Mouse (Mus musculus) intestine, embryonic 14.5 days (tissue): ENCODE measurements around the gene Map4k2. TPM values are rescaled to one million over a fixed set of nuclear protein-coding genes. Genes with fewer than 3 reads are reported as not detected.

Source experiments
- ATAC-seq: fragments of 200-750 bp; cut with Nextera tagmentation; replicated peaks from 2 replicates; pipeline ENCODE4 v1.8.0; 2017; ENCODE audit warnings: low read depth, moderate number of reproducible peaks, moderate TSS enrichment, moderate library complexity; ENCODE audit not compliant: low FRiP score, low TSS enrichment
- DNase-seq: peaks from one replicate; pipeline ENCODE4 v3.0.0-alpha.2; 2018; ENCODE audit warnings: low spot score
- H3K27ac ChIP-seq: fragments of 300-500 bp; sonication (generic); 2 replicates; pipeline ENCODE4 v1.5.1; 2014; ENCODE audit warnings: low read depth, mild to moderate bottlenecking, control low read depth
- H3K27me3 ChIP-seq: fragments of 300-500 bp; sonication (generic); replicated peaks from 2 replicates; pipeline ENCODE4 v1.6.1; 2014; ENCODE audit warnings: low read length, control low read depth; ENCODE audit not compliant: control insufficient read depth, insufficient read depth
- H3K36me3 ChIP-seq: fragments of 300-500 bp; sonication (generic); 2 replicates; pipeline ENCODE4 v1.6.1; 2014; ENCODE audit warnings: low read length, control low read depth; ENCODE audit not compliant: control insufficient read depth, insufficient read depth
- H3K4me1 ChIP-seq: fragments of 300-500 bp; sonication (generic); replicated peaks from 2 replicates; pipeline ENCODE4 v1.6.1; 2014; ENCODE audit warnings: low read length, control low read depth, mixed read lengths; ENCODE audit not compliant: control insufficient read depth, insufficient read depth
- H3K4me2 ChIP-seq: fragments of 300-500 bp; sonication (generic); 2 replicates; pipeline ENCODE4 v1.6.1; 2014; ENCODE audit warnings: low read length
- H3K4me3 ChIP-seq: fragments of 300-500 bp; sonication (generic); 2 replicates; pipeline ENCODE4 v1.5.1; 2014; ENCODE audit warnings: low read depth, low read length, control low read depth, mixed read lengths
- H3K9ac ChIP-seq: fragments of 300-500 bp; sonication (generic); 2 replicates; pipeline ENCODE4 v1.6.1; 2014; ENCODE audit warnings: mild to moderate bottlenecking, low read length
- H3K9me3 ChIP-seq: fragments of 300-500 bp; sonication (generic); 2 replicates; pipeline ENCODE4 v1.6.1; 2016; ENCODE audit warnings: low read length, control low read depth; ENCODE audit not compliant: control insufficient read depth
- WGBS: fragments of 180-500 bp; shearing (Covaris S2); extraction: QIAGEN DNeasy Blood & Tissue Kit; methylation state at CpG from one replicate; pipeline ENCODE4 v1.1.7; 2014; 5-methylcytosine and 5-hydroxymethylcytosine counted together
- polyA plus RNA-seq: library from polyadenylated mRNA; unstranded; fragments of >200 nt; fragmentation: Nextera tagmentation; extraction: Ambion mirVana; gene quantifications from 2 replicates; pipeline ENCODE4 v1.2.1, GENCODE M21; 2014

Map4k2 gene
- polyA plus RNA-seq, 1 experiment from 2014 or later = 7.6 TPM

DNA sequence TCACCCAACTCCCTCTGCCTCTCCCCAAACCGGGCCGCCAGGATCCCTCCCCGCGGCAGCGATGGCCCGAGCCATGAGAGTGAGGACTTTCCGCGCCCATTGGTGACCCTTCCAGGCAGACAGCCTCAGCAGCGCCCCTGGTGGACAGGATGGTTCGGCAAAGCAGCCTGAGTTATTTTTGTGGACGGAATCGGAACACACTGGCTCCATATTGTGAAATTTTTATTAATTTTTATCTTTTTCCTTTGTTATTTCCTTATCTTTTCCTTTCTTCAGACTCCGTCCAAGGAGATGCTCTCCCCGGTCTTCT lies 35.3 kb downstream of the Map4k2 start:
- Histone ChIP-seq H3K4me2 (no peak overlapping the region), H3K36me3 (peaks cover 83% of the 10 kb centered on the region), H3K9me3 (no peaks in the 10 kb centered on the region), H3K27ac (no peak overlapping the region), H3K4me3 (no peak overlapping the region), H3K27me3 (no peaks in the 10 kb centered on the region), H3K9ac (no peak overlapping the region), H3K4me1 (no peaks in the 10 kb centered on the region)
- WGBS = 83% methylated on average over 14 of the region's 14 CpGs
- ATAC-seq = no peak
- peak; percentile 83 for DNase-seq

DNA sequence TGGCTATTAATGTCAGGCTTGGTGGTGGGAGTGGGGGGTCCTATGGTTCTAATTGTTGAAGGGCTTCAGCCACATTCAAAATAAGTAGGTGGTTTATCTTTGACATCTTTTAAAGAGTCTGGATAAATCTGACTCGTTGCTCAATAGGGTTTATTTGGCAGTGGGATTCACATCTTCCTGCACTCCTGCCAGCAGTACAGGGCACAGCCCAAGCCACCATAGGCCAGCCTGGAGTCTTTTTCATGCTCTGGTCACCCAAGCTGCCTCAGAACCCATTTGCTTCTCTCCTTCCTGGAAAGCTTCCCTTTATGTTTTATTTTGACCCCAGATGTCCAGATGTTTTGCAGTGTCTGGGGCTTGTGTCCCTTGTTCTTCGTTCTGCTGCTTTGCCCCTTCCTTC lies 35.7 kb downstream of the Map4k2 start:
- no peak for ATAC-seq
- no peaks in the 10 kb centered on the region for H3K27me3 ChIP-seq
- H3K9ac ChIP-seq = no peak overlapping the region
- no peak for DNase-seq
- no peaks in the 10 kb centered on the region for H3K9me3 ChIP-seq
- no peaks in the 10 kb centered on the region for H3K4me1 ChIP-seq
- H3K27ac ChIP-seq = no peak overlapping the region
- 82% methylated on average over 2 of the region's 2 CpGs for WGBS
- H3K4me2 ChIP-seq = no peak overlapping the region
- H3K4me3 ChIP-seq = no peak overlapping the region
- peaks cover 79% of the 10 kb centered on the region for H3K36me3 ChIP-seq

DNA sequence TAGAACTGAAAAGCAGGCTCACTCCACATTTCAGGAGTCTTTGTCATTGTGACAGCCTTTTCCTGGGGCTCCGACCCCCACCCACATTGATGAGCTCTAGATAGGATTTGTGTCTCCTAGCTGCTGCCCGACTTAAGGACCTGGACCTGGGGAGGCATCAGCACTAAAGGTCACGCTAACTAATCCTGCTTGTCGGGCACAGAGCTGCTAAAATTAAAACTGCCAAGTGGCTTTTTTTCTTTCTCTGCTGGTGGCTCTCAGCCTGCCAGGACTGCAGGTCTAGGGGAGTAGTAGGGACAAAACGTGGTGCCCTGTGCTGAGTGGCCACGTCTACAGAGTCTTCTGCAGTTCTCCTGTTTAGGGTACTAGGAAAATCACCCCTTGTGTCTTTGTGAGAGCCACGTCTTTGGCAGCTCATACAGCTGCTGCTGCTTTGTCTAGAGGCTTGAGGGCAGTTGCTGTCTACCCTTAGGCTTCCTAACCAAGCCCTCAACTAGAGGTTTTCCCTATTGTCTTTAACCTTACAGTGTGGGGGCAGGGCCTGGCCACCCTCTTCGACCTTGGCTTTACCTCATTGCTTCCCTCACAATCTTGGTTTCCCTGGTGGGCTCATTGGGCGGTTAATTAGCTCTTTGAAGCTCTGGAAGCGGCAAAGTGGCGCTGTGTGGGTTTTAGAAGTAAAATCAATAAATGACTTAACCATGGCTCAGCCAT lies 36.5 kb downstream of the Map4k2 start:
- Histone ChIP-seq H3K4me2 (no peak overlapping the region), H3K27me3 (no peaks in the 10 kb centered on the region), H3K27ac (no peak overlapping the region), H3K4me1 (no peaks in the 10 kb centered on the region), H3K4me3 (no peak overlapping the region), H3K9ac (no peak overlapping the region), H3K9me3 (no peaks in the 10 kb centered on the region), H3K36me3 (peaks cover 70% of the 10 kb centered on the region)
- ATAC-seq = no peak
- WGBS = 85% methylated on average over 11 of the region's 11 CpGs
- DNase-seq = no peak

DNA sequence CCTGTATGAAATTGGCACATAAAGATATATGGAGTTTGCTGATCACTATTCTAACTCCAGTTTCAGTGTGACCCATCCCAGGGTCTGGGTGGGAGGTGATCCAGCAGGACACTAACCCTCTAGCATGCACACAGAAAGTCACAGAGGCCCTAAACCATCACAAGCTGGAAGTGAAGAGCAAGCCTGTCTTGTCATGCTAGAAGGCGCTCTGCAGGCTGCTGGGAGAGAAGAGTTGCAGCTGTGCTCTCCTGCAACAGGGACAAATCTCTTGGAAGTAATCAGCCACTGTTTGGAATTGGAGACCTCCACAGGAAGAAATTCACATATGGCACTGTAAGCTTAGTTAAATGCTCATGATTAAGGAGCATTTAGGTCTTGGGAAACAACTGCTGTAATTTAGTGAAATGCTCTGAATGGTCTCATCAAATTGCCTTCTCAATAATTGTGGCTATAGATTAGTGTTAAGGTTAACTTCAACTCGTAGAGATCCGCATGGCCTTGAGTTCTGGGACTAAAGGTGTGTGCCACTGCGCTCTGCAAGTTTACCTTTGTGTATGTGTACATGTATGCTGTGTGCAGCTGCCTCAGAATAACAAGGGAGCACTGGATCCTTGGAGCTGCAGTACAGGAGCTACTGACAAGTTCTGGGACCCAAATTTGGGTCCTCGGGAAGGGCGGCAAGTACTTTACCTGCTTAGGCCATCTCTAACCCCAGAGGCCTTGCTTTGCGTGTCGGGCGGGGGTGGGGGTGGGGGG lies 39.7 kb downstream of the Map4k2 start:
- no peak overlapping the region for H3K4me2 ChIP-seq
- no peaks in the 10 kb centered on the region for H3K9me3 ChIP-seq
- H3K4me1 ChIP-seq = peaks cover 10% of the 10 kb centered on the region
- no peak overlapping the region for H3K9ac ChIP-seq
- ATAC-seq (no peak), DNase-seq (no peak)
- peaks cover 39% of the 10 kb centered on the region for H3K36me3 ChIP-seq
- WGBS = 88% methylated on average over 9 of the region's 9 CpGs
- no peak overlapping the region for H3K4me3 ChIP-seq
- no peaks in the 10 kb centered on the region for H3K27me3 ChIP-seq
- no peak overlapping the region for H3K27ac ChIP-seq

DNA sequence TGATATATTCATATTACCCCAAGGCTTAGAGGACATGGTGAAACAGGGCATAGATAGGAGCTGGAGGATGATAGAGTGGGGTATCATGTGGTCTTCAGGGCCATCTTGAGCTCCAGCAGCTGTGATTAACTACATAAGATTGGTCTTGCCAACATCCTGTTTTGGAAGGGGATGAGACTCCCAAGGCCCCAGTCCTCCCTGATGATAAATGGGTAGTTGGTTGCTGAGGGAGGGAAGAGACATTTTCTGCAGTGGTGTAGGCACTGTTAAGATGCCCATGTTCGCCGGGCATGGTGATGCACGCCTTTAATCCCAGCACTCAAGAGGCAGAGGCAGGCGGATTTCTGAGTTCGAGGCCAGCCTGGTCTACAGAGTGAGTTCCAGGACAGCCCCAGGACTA lies 40.3 kb downstream of the Map4k2 start:
- no peak for ATAC-seq
- WGBS = 93% methylated on average over 5 of the region's 5 CpGs
- no peak overlapping the region for H3K4me3 ChIP-seq

DNA sequence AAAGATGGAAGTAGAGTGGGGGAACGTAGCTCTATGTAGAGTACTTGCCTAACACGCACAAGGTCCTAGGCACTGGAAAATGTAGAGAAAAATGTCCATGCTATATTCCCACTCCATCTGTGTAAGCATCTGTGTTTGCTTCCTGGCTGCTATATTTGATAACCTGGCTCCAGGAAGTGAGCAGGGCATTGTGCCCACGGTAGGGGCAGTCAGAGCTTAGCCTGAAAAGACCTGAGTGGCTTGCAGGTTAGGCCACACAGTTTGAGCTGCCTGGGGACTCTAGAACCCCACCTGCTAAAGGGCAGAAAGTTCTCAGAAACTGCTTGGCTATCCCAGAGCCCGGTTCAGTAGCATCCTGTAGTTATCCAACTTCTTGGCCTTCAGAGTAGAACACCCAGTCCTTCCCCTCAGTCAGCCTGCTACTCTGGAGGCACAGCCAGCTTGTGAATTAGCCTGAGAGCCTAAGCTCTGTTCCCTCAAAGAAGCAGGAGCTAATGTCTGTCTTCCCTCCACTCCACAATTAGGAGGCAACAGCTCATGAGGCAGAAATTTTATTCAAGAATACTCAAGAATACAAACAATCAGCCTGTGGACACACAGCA lies 41.5 kb downstream of the Map4k2 start:
- H3K4me2 ChIP-seq = no peak overlapping the region
- H3K27ac ChIP-seq = no peak overlapping the region
- H3K4me3 ChIP-seq = no peak overlapping the region
- ATAC-seq (no peak), DNase-seq (no peak)
- 73% methylated on average over 4 of the region's 4 CpGs for WGBS
- no peaks in the 10 kb centered on the region for H3K9me3 ChIP-seq
- H3K9ac ChIP-seq = no peak overlapping the region
- H3K27me3 ChIP-seq = no peaks in the 10 kb centered on the region
- peaks cover 10% of the 10 kb centered on the region for H3K4me1 ChIP-seq
- peaks cover 21% of the 10 kb centered on the region for H3K36me3 ChIP-seq

More for the DNA sequence above, 40.3 kb downstream of the Map4k2 start:
- Histone ChIP-seq H3K27ac (no peak overlapping the region), H3K9me3 (no peaks in the 10 kb centered on the region), H3K36me3 (peaks cover 33% of the 10 kb centered on the region), H3K4me1 (peaks cover 10% of the 10 kb centered on the region), H3K27me3 (no peaks in the 10 kb centered on the region), H3K4me2 (no peak overlapping the region), H3K9ac (no peak overlapping the region)
- DNase-seq = no peak

DNA sequence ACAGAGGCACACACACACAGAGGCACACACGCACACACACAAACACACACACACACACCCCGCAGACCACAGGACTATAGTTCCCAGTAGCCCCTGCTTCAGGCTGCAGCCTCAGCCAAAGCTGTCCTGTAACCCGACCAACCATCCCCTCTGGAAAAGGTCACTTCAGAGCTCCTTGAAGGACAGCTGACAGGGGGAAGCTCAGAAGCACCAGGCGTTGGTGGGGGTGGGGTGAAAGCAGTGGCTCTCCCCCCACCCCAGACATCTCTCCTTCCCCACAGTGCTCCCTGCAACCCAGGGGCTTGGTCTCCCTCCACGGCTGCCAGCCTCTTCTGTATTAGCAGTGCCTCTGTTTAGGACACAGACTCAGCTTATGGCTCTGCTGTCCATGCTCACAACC lies 42.5 kb downstream of the Map4k2 start:
- Histone ChIP-seq H3K4me3 (no peak overlapping the region), H3K9ac (no peak overlapping the region), H3K36me3 (peaks cover 10% of the 10 kb centered on the region; the same call in 1 of the 2 replicates), H3K4me2 (no peak overlapping the region), H3K27me3 (no peaks in the 10 kb centered on the region), H3K27ac (no peak overlapping the region), H3K4me1 (peaks cover 10% of the 10 kb centered on the region), H3K9me3 (no peaks in the 10 kb centered on the region)
- ATAC-seq = no peak
- 43% methylated on average over 5 of the region's 5 CpGs for WGBS
- DNase-seq = no peak

DNA sequence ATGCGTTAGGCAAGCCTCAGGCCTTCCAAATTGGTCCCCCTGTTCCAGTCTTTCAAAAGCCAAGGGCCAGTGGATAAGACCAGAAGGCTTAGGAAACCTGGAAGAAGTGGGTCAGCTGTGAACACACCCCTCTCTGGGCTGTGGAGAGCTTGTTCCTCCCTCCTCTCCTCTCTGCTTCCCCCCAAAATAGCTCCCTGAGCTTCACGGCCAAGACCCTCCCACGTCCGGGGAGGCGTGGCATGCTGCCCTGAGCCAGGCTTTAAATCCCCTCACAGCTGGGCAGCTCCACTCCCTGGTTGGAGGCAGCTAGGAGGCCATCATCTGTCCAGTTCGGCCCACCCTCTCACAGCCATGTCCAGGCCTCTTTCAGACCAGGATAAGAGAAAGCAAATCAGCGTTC lies 43.2 kb downstream of the Map4k2 start, which contains the start of gene Pygm:
TSS of gene Pygm (plus strand) at position 272 of the 400 bp plus-strand sequence.
- Histone ChIP-seq H3K4me3 (no peak within 1 kb of the TSS), H3K4me2 (peak within 1 kb of the TSS; percentile 7; the same call in 1 of the 2 replicates), H3K9ac (no peak within 1 kb of the TSS; the same call in 1 of the 2 replicates), H3K27ac (no peak within 1 kb of the TSS), H3K27me3 (no peaks in the 10 kb centered on the region), H3K9me3 (no peaks in the 10 kb centered on the region), H3K36me3 (0 out of 2 replicates have a peak, but pooled peaks cover 5% of the 10 kb centered on the region), H3K4me1 (peaks cover 10% of the 10 kb centered on the region)
- no peak for DNase-seq
- peak; percentile 51 for ATAC-seq
- WGBS = 11% methylated on average over 7 of the region's 7 CpGs
